14 mouse cellular contexts compared by ENCODE assay signal in the genomic region with DNA sequence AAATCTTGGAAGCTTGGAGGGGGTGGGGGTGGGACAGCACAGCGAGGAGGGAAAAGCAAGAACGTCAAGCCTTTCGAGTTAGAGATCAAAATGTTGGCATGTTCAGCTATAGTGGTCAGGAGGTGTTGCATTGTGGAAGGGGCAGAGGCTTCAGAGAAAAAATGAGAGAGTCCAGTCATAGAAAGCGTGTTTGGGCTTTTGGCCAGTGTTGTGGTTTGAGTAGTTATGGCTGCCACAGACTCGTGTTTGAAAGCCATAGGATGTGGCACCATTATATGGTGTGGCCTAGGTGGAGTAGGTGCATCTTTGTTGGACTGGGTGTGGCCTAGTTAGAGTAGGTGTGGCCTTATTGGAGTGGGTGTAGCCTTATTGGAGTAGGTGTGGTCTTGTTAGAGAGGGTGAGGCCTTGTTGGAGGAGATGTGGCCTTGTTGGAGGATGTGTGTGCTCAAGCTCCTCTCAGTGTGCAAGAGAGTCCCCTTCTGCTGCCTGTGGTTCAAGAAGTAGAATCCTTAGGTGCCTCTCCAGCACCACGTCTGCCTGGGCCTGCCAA.
"Had no signal": no experiment of that assay in that cellular context is flagged by ENCODE, and none has a peak within 500 bp of the region (broad histone marks: within the 10 kb centered on the region; RNA-seq: fewer than 3 reads in every experiment).

No protein-coding gene starts in this region.

- H3K4me2 ChIP-seq: limb, embryonic 12.5 days; lung, embryonic 15.5 days; midbrain, embryonic 13.5 days; neural tube, embryonic 13.5 days had no signal

- ATAC-seq: midbrain, embryonic 13.5 days had no signal

- DNase-seq: kidney, adult 8-10 months; kidney, postnatal 36 days; layer of hippocampus, adult 9-11 months; layer of hippocampus, postnatal 36 days; lung, postnatal 14 days; retina, postnatal 1 day; right cerebral cortex, postnatal 4 days; spleen, adult 18-20 months; thymus, postnatal 14 days had no signal

- H3K9ac ChIP-seq: limb, embryonic 12.5 days; lung, embryonic 15.5 days; midbrain, embryonic 13.5 days; neural tube, embryonic 13.5 days had no signal

- H3K4me3 ChIP-seq: limb, embryonic 12.5 days; lung, embryonic 15.5 days; midbrain, embryonic 13.5 days; neural tube, embryonic 13.5 days had no signal

- H3K4me1 ChIP-seq: midbrain, embryonic 13.5 days; neural tube, embryonic 13.5 days had no signal

- H3K27me3 ChIP-seq: limb, embryonic 12.5 days; lung, embryonic 15.5 days; midbrain, embryonic 13.5 days; neural tube, embryonic 13.5 days had no signal

- H3K27ac ChIP-seq: limb, embryonic 12.5 days; lung, embryonic 15.5 days; macrophage; midbrain, embryonic 13.5 days; neural tube, embryonic 13.5 days had no signal

- H3K36me3 ChIP-seq: limb, embryonic 12.5 days; lung, embryonic 15.5 days; midbrain, embryonic 13.5 days; neural tube, embryonic 13.5 days had no signal

- H3K9me3 ChIP-seq: limb, embryonic 12.5 days; lung, embryonic 15.5 days; midbrain, embryonic 13.5 days; neural tube, embryonic 13.5 days had no signal
